Mouse (Mus musculus) ovary, postnatal 14 days (tissue): Measurements from ENCODE around the gene Erc2.
A peak's percentile ranks its signal among the peaks of the same experiment; 100 is the strongest.

ENCODE experiments used
- DNase-seq: peaks from one replicate; pipeline ENCODE4 v3.0.0; 2022; ENCODE audit warnings: low spot score

The Erc2 gene

GRCm38 (mm10) chr14:27945276-27945675 is 323.0 kb downstream of the Erc2 start:
- DNase-seq = no peak

- no peak for DNase-seq
Observed at GRCm38 (mm10) chr14:27946211-27946610, 324.0 kb downstream of the Erc2 start.

DNA sequence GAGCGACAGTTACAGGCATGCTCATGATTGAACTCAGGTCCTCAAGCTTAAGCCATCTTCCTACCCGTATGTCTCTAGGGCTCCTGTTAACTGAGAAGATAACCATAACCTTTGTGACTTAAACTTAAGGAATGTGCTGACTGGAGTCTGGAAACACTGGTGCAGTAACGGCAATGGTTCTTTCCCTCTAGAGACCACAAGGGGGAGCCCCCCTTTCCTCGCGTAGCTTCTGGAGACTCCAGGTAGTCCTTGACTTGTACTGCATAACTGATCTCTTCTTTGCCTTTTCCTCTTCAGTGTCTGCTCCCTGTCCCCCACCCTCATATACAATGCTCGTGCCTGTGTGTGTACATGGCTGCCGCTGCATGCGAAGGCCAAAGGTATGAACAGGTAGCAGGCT is 326.2 kb downstream of the Erc2 start:
- DNase-seq = no peak

DNA sequence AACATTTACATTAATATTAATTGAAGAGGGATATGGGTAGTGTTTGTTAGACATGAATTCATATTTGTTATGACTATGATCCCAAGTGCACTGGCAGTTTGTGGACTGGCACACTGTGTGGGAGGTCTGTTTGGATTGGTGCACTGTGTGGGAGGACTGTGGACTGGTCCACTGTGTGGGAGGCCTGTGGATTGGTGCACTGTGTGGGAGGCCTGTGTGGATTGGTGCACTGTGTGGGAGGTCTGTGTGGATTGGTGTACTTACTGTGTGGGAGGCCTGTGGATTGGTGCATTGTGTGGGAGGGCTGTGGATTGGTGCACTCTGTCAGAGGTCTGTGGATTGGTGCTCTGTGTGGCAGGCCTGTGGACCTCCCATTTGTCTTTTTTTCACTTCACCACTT is 331.6 kb downstream of the Erc2 start:
- no peak for DNase-seq

DNA sequence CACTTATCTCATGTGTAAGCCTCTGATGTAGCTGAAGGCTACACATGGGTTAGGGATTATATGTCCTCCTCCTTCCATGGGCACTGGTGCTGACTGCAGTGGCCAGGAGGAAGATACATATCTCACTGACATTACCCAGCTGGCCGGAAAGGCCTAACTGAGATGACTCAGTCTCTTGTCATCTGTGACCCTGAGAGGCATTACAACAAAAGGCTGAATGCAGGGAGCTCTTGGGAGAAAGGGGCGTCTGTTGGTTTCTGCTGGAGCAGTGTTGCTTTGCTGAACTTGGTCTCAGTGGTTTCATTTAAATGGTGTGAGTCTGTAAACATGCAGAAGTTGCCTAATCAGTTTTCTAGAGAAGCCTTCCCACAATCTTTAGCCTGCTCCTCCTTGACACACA is 334.6 kb downstream of the Erc2 start:
- no peak for DNase-seq

GRCm38 (mm10) chr14:27973701-27974100 is 351.5 kb downstream of the Erc2 start:
- DNase-seq = no peak

DNA sequence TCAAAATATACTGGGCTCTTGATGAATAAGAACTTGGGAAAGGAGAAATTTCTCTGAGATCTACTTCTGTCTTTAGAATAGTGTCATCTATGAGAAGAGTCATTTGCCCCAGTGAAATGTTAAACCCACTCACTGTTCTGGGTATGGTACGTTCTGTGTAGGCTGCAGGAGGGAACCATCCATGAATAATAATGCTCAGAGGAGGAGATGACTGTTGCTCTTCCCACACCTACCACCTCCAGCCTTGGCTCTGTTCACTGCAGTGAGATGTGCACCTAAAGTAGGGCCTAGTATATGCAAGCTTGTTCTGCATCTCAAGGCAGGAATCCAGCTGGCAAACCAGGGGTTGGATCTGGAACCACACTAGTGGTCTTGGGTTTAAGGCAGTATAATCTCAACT is 353.4 kb downstream of the Erc2 start:
- DNase-seq = no peak

DNA sequence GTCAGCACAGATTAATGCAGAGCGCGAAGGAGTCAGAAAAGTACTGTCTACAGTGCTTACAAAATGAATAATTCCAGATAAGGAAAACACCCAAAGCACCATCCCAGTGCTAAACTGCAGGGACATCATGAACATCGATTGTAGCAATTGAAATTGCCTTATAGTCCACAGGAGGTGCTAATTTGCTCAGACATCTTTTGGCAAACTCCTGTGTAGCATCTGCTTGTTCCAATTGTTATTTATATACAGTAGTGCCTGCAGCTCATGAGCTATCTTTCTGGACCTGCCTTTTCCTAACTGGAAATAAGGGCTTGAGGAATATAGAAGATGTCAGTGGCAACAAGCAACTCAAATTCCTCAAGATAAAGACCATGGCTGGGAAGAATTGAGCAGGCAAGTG is 362.5 kb downstream of the Erc2 start:
- no peak for DNase-seq

DNA sequence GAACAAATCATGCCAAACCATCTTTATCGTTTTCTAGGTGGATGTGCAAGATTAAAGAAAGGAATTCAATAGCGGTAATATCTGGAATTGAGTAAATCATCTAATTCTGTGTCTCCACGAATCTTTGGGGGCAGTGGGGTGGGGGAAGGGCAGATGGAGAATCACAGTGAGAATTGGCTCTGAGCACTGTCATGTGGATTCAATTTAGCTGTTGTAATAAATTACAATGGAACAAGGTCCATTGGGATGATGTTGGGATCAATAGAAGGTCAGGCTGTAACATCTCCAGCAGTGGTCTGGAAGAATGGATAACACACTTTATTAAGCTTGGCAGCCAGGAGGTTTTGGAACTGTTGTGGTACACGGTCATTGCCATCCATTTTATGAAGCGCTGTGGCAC is 363.0 kb downstream of the Erc2 start:
- no peak for DNase-seq

DNA sequence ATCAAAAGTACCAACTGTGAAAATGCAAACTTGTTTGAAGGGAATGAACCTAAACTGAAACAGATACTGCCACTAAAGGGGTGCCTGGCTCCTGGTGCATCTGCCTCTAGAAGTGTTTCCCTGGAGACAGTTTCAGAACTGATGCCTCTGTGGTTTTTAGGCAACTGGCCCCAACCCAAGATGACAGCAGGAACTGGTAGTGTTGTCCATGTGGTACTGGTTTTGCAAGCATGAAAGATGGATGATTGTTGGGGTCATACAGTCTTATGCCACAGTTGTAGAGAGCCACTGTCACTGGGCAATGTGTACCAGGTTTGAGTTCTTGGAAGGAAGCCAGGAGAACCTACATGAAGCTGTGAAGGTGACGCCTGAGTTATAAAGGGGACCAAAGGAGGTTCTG is 365.2 kb downstream of the Erc2 start:
- no peak for DNase-seq

- no peak for DNase-seq
Observed at GRCm38 (mm10) chr14:27998551-27998950, 376.3 kb downstream of the Erc2 start.

GRCm38 (mm10) chr14:28004023-28004422 is 381.8 kb downstream of the Erc2 start:
- peak; percentile 22 for DNase-seq

DNA sequence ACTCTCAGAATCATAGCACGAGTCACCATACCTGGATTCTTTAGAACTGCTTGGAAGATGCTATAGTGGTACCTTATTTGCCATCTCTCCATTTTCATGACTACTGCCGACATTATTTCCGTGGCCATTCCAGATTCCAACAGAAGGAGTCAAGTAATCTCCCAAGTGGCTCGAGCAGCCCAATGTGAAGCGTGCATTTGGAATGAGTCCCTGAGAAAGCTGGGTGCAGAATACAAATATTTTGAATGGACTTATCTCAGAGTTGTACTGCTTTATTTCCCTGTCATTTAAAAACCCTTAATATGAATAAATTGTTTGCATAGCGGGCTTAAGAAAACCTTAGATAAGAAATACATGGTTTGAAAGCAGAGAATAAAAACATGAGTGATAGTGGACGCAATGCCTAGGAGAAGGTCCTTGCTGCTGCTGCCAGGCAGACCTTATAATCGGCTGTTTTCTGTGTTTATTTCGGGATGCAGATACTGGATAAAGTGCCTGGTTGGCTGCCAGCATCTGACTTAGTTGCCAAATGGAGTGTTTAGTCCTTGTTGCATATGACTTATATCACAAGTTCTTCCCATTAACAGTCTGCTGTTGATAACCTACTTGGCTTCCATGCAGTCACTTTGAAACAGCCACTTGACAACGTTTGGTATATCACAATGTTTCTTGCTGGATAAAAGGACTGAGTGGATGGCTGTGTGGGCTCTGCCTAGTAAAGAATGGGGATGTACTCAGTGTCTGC is 388.5 kb downstream of the Erc2 start:
- no peak for DNase-seq

GRCm38 (mm10) chr14:28023199-28023598 is 401.0 kb downstream of the Erc2 start:
- DNase-seq = no peak

GRCm38 (mm10) chr14:28030870-28031269 is 408.6 kb downstream of the Erc2 start:
- no peak for DNase-seq

DNA sequence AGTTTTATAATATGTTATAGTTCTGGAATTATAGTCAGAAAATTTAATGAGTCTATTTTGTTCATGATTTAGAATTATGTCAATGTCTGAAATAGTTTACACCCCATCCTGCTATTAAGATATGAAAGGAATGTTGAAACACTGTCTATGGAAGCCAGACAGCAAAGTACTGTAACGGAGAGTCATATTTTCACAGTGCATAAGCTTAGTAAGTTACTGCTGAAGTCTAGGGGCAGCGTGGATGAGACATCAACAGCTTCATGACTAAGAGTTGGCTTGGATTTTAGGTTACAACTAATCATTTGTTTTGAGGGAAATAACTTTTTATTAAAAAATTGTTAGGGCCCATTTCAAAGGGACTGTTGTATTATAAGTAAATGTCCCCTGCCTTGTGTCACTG is 412.8 kb downstream of the Erc2 start:
- DNase-seq = no peak

- peak; percentile 3 for DNase-seq
Observed at GRCm38 (mm10) chr14:28043095-28043494, 420.9 kb downstream of the Erc2 start.

DNA sequence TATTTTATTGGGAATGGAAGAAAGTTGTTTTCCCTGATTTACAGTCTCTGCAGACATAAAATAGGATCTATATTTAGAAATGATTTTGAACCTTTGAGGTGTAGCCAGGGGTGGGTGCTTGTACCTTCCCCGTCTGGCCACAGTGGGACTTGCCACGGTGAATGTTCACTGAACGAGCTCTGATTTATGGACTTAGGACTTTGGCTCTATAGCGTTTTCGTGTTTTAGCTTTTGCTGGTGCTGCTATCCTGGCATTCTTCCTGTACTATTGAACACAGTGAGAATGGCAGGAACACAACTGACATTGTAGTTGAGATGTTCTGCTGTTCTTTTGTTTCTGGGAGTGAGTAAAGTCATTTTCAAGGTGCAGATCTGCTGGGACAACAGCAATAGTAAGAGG is 429.4 kb downstream of the Erc2 start:
- DNase-seq = no peak

GRCm38 (mm10) chr14:28057159-28057884 is 435.1 kb downstream of the Erc2 start:
- peak; percentile 8 for DNase-seq

- DNase-seq = peak; percentile 42
Observed at GRCm38 (mm10) chr14:28057885-28058860, 435.9 kb downstream of the Erc2 start.

- no peak for DNase-seq
Observed at GRCm38 (mm10) chr14:28060891-28061290, 438.7 kb downstream of the Erc2 start.

- no peak for DNase-seq
Observed at GRCm38 (mm10) chr14:28061649-28062375, 439.6 kb downstream of the Erc2 start.
